Mouse (Mus musculus) neural tube, embryonic 14.5 days (tissue): ENCODE measurements around the gene Furin. TPM values are rescaled to one million over a fixed set of nuclear protein-coding genes. Genes with fewer than 3 reads are reported as not detected.

ENCODE experiments used
- ATAC-seq: fragments of 200-750 bp; cut with Nextera tagmentation; 2 replicates; pipeline ENCODE4 v1.8.0; 2017; ENCODE audit warnings: low read depth, mild to moderate bottlenecking, moderate TSS enrichment, moderate library complexity
- H3K27ac ChIP-seq: fragments of 300-500 bp; sonication (generic); 2 replicates; pipeline ENCODE4 v1.5.1; 2014; ENCODE audit warnings: low read depth, mild to moderate bottlenecking, control low read depth, low read length, moderate library complexity, mixed read lengths
- H3K27me3 ChIP-seq: fragments of 300-500 bp; sonication (generic); 2 replicates; pipeline ENCODE4 v1.6.1; 2014; ENCODE audit warnings: low read length; ENCODE audit not compliant: control insufficient read depth, insufficient read depth
- H3K36me3 ChIP-seq: fragments of 300-500 bp; sonication (generic); 2 replicates; pipeline ENCODE4 v1.6.1; 2014; ENCODE audit warnings: low read length, mixed read lengths; ENCODE audit not compliant: control insufficient read depth, insufficient read depth
- H3K4me1 ChIP-seq: fragments of 300-500 bp; sonication (generic); 2 replicates; pipeline ENCODE4 v1.6.1; 2014; ENCODE audit warnings: low read length; ENCODE audit not compliant: control insufficient read depth, insufficient read depth
- H3K4me2 ChIP-seq: fragments of 300-500 bp; sonication (generic); 2 replicates; pipeline ENCODE4 v1.6.1; 2014; ENCODE audit warnings: mild to moderate bottlenecking, low read depth, low read length, control low read depth
- H3K4me3 ChIP-seq: fragments of 300-500 bp; sonication (generic); 2 replicates; pipeline ENCODE4 v1.5.1; 2014; ENCODE audit warnings: low read depth, low read length, control low read depth, mixed read lengths
- H3K9ac ChIP-seq: fragments of 300-500 bp; sonication (generic); replicated peaks from 2 replicates; pipeline ENCODE4 v1.6.1; 2014; ENCODE audit warnings: low read depth, mild to moderate bottlenecking, control low read depth, low read length, mixed read lengths
- H3K9me3 ChIP-seq: fragments of 300-500 bp; sonication (generic); 2 replicates; pipeline ENCODE4 v1.6.1; 2016; ENCODE audit warnings: low read length; ENCODE audit not compliant: control insufficient read depth
- WGBS: fragments of 180-500 bp; shearing (Covaris S2); extraction: QIAGEN DNeasy Blood & Tissue Kit; methylation state at CpG from one replicate; pipeline ENCODE4 v1.1.7; 2014; 5-methylcytosine and 5-hydroxymethylcytosine counted together
- polyA plus RNA-seq: library from polyadenylated mRNA; unstranded; fragments of >200 nt; fragmentation: Nextera tagmentation; extraction: Ambion mirVana; gene quantifications from 2 replicates; pipeline ENCODE4 v1.2.1, GENCODE M21; 2014

The Furin gene
- polyA plus RNA-seq, 1 experiment from 2014 or later, result 5.3 TPM

- Histone ChIP-seq H3K4me1 (no peaks in the 10 kb centered on the region), H3K27me3 (no peaks in the 10 kb centered on the region), H3K9ac (no peak overlapping the region), H3K4me2 (no peak overlapping the region), H3K4me3 (no peak overlapping the region), H3K27ac (no peak overlapping the region), H3K36me3 (no peaks in the 10 kb centered on the region), H3K9me3 (no peaks in the 10 kb centered on the region)
- 92% methylated on average over 7 of the region's 7 CpGs for WGBS
- no peak for ATAC-seq
Measured at GRCm38 (mm10) chr7:80436571-80436970, 31.3 kb upstream of the Furin start.

- Histone ChIP-seq H3K27me3 (no peaks in the 10 kb centered on the region), H3K36me3 (no peaks in the 10 kb centered on the region), H3K4me3 (no peak overlapping the region), H3K9ac (no peak overlapping the region), H3K9me3 (no peaks in the 10 kb centered on the region), H3K4me2 (no peak overlapping the region), H3K4me1 (no peaks in the 10 kb centered on the region), H3K27ac (no peak overlapping the region)
- ATAC-seq, result no peak
- WGBS, result 87% methylated on average over 3 of the region's 3 CpGs
Measured at GRCm38 (mm10) chr7:80435594-80435993, 30.4 kb upstream of the Furin start.

GRCm38 (mm10) chr7:80429661-80430060 lies 24.4 kb upstream of the Furin start:
- Histone ChIP-seq H3K27ac (no peak overlapping the region), H3K27me3 (no peaks in the 10 kb centered on the region), H3K36me3 (no peaks in the 10 kb centered on the region), H3K4me2 (no peak overlapping the region), H3K9ac (no peak overlapping the region), H3K9me3 (no peaks in the 10 kb centered on the region), H3K4me1 (no peaks in the 10 kb centered on the region), H3K4me3 (no peak overlapping the region)
- no peak for ATAC-seq
- 93% methylated on average over 12 of the region's 12 CpGs for WGBS

GRCm38 (mm10) chr7:80427730-80428129 lies 22.5 kb upstream of the Furin start:
- H3K4me3 ChIP-seq, result no peak overlapping the region

GRCm38 (mm10) chr7:80426363-80426762 lies 21.1 kb upstream of the Furin start:
- no peak overlapping the region for H3K27ac ChIP-seq
- WGBS, result 76% methylated on average over 7 of the region's 7 CpGs
- no peak overlapping the region for H3K4me3 ChIP-seq
- H3K36me3 ChIP-seq, result no peaks in the 10 kb centered on the region
- no peak overlapping the region for H3K4me2 ChIP-seq
- no peaks in the 10 kb centered on the region for H3K4me1 ChIP-seq
- no peak overlapping the region for H3K9ac ChIP-seq
- H3K9me3 ChIP-seq, result no peaks in the 10 kb centered on the region
- no peaks in the 10 kb centered on the region for H3K27me3 ChIP-seq
- ATAC-seq, result no peak

More at GRCm38 (mm10) chr7:80427730-80428129, 22.5 kb upstream of the Furin start:
- Histone ChIP-seq H3K4me1 (no peaks in the 10 kb centered on the region), H3K27ac (no peak overlapping the region), H3K27me3 (no peaks in the 10 kb centered on the region), H3K9ac (no peak overlapping the region), H3K4me2 (no peak overlapping the region), H3K9me3 (no peaks in the 10 kb centered on the region), H3K36me3 (no peaks in the 10 kb centered on the region)
- no peak for ATAC-seq
- 83% methylated on average over 5 of the region's 5 CpGs for WGBS

GRCm38 (mm10) chr7:80424722-80425121 lies 19.5 kb upstream of the Furin start:
- WGBS, result 72% methylated on average over 6 of the region's 6 CpGs
- ATAC-seq, result no peak
- Histone ChIP-seq H3K9me3 (no peaks in the 10 kb centered on the region), H3K4me3 (no peak overlapping the region), H3K27ac (no peak overlapping the region), H3K4me1 (no peaks in the 10 kb centered on the region), H3K27me3 (no peaks in the 10 kb centered on the region), H3K36me3 (no peaks in the 10 kb centered on the region), H3K4me2 (no peak overlapping the region), H3K9ac (no peak overlapping the region)

GRCm38 (mm10) chr7:80422759-80423480 lies 17.7 kb upstream of the Furin start:
- Histone ChIP-seq H3K4me3 (no peak overlapping the region), H3K36me3 (no peaks in the 10 kb centered on the region), H3K9ac (no peak overlapping the region), H3K27ac (no peak overlapping the region), H3K4me1 (no peaks in the 10 kb centered on the region), H3K4me2 (no peak overlapping the region), H3K27me3 (no peaks in the 10 kb centered on the region), H3K9me3 (no peaks in the 10 kb centered on the region)
- no peak for ATAC-seq
- WGBS, result 32% methylated on average over 20 of the region's 20 CpGs

- H3K9me3 ChIP-seq, result no peaks in the 10 kb centered on the region
- 94% methylated on average over 6 of the region's 6 CpGs for WGBS
- no peak for ATAC-seq
- no peak overlapping the region for H3K4me3 ChIP-seq
- no peaks in the 10 kb centered on the region for H3K36me3 ChIP-seq
- no peak overlapping the region for H3K27ac ChIP-seq
- H3K9ac ChIP-seq, result no peak overlapping the region
- no peak overlapping the region for H3K4me2 ChIP-seq
- no peaks in the 10 kb centered on the region for H3K27me3 ChIP-seq
- no peaks in the 10 kb centered on the region for H3K4me1 ChIP-seq
Measured at GRCm38 (mm10) chr7:80421576-80421975, 16.3 kb upstream of the Furin start.

GRCm38 (mm10) chr7:80420586-80420985 lies 15.3 kb upstream of the Furin start:
- no peak overlapping the region for H3K27ac ChIP-seq
- ATAC-seq, result no peak
- H3K36me3 ChIP-seq, result no peaks in the 10 kb centered on the region
- H3K4me1 ChIP-seq, result no peaks in the 10 kb centered on the region
- H3K9me3 ChIP-seq, result no peaks in the 10 kb centered on the region
- no peaks in the 10 kb centered on the region for H3K27me3 ChIP-seq
- H3K4me3 ChIP-seq, result no peak overlapping the region
- WGBS, result 74% methylated on average over 4 of the region's 4 CpGs
- no peak overlapping the region for H3K9ac ChIP-seq
- no peak overlapping the region for H3K4me2 ChIP-seq
